Mouse (Mus musculus) limb, embryonic 13.5 days (tissue): ENCODE data around the gene Dppa4. TPM values are rescaled to one million over a fixed set of nuclear protein-coding genes. Genes with fewer than 3 reads are reported as not detected.

Experiments used
- ATAC-seq: fragments of 200-750 bp; cut with Nextera tagmentation; 2 replicates; pipeline ENCODE4 v1.8.0; 2017; ENCODE audit warnings: low read depth, moderate number of reproducible peaks, moderate TSS enrichment; ENCODE audit not compliant: low FRiP score
- H3K27ac ChIP-seq: fragments of 300-500 bp; sonication (generic); 2 replicates; pipeline ENCODE4 v1.5.1; 2015; ENCODE audit warnings: inconsistent platforms, mild to moderate bottlenecking, moderate library complexity
- H3K27me3 ChIP-seq: fragments of 300-500 bp; sonication (generic); 2 replicates; pipeline ENCODE4 v1.6.1; 2015; ENCODE audit warnings: mild to moderate bottlenecking, inconsistent platforms
- H3K36me3 ChIP-seq: fragments of 300-500 bp; sonication (generic); 2 replicates; pipeline ENCODE4 v1.6.1; 2015; ENCODE audit warnings: inconsistent platforms, mild to moderate bottlenecking, moderate library complexity
- H3K4me1 ChIP-seq: fragments of 300-500 bp; sonication (generic); 2 replicates; pipeline ENCODE4 v1.6.1; 2015; ENCODE audit warnings: inconsistent platforms
- H3K4me2 ChIP-seq: fragments of 300-500 bp; sonication (generic); replicated peaks from 2 replicates; pipeline ENCODE4 v1.6.1; 2015; ENCODE audit warnings: inconsistent platforms, mild to moderate bottlenecking, moderate library complexity
- H3K4me3 ChIP-seq: fragments of 300-500 bp; sonication (generic); 2 replicates; pipeline ENCODE4 v1.5.1; 2015; ENCODE audit warnings: moderate library complexity, mild to moderate bottlenecking, inconsistent platforms
- H3K9ac ChIP-seq: fragments of 300-500 bp; sonication (generic); 2 replicates; pipeline ENCODE4 v1.6.1; 2015; ENCODE audit warnings: mild to moderate bottlenecking, inconsistent platforms
- H3K9me3 ChIP-seq: fragments of 300-500 bp; sonication (generic); 2 replicates; pipeline ENCODE4 v1.6.1; 2016; ENCODE audit warnings: inconsistent platforms
- WGBS: fragments of 180-500 bp; shearing (Covaris S2); methylation state at CpG from one replicate; pipeline ENCODE4 v1.1.7; 2015; 5-methylcytosine and 5-hydroxymethylcytosine counted together
- polyA plus RNA-seq: library from polyadenylated mRNA; unstranded; fragments of >200 nt; fragmentation: Nextera tagmentation; extraction: Ambion mirVana; gene quantifications from 2 replicates; pipeline ENCODE4 v1.2.1, GENCODE M21; 2015

Dppa4 gene
- not detected in 2 replicates for polyA plus RNA-seq

GRCm38 (mm10) chr16:48283517-48283916 is at the start of gene Dppa4:
Gene Dppa4, plus strand, starts transcription at chr16:48283733.
- no peak for ATAC-seq
- WGBS = 80% methylated on average over 4 of the region's 4 CpGs
- no peaks in the 10 kb centered on the region for H3K9me3 ChIP-seq
- H3K9ac ChIP-seq = no peak within 1 kb of the TSS
- no peak within 1 kb of the TSS for H3K4me3 ChIP-seq
- H3K4me1 ChIP-seq = no peaks in the 10 kb centered on the region
- no peaks in the 10 kb centered on the region for H3K36me3 ChIP-seq
- no peak within 1 kb of the TSS for H3K27ac ChIP-seq
- H3K27me3 ChIP-seq = no peaks in the 10 kb centered on the region
- H3K4me2 ChIP-seq = no peak within 1 kb of the TSS

- Histone ChIP-seq H3K4me1 (no peaks in the 10 kb centered on the region), H3K36me3 (no peaks in the 10 kb centered on the region), H3K9ac (no peak overlapping the region), H3K27ac (no peak overlapping the region), H3K4me3 (no peak overlapping the region), H3K9me3 (no peaks in the 10 kb centered on the region), H3K27me3 (no peaks in the 10 kb centered on the region), H3K4me2 (no peak overlapping the region)
- 86% methylated on average over 1 of the region's 1 CpGs for WGBS
- no peak for ATAC-seq
Measured at GRCm38 (mm10) chr16:48234999-48235398, 48.5 kb upstream of the Dppa4 start.

GRCm38 (mm10) chr16:48237676-48238075 is 45.9 kb upstream of the Dppa4 start:
- 88% methylated on average over 7 of the region's 7 CpGs for WGBS
- Histone ChIP-seq H3K27ac (no peak overlapping the region), H3K36me3 (no peaks in the 10 kb centered on the region), H3K27me3 (no peaks in the 10 kb centered on the region), H3K4me1 (no peaks in the 10 kb centered on the region), H3K4me3 (no peak overlapping the region), H3K9me3 (no peaks in the 10 kb centered on the region), H3K9ac (no peak overlapping the region), H3K4me2 (no peak overlapping the region)
- no peak for ATAC-seq

- no peaks in the 10 kb centered on the region for H3K27me3 ChIP-seq
- no peaks in the 10 kb centered on the region for H3K36me3 ChIP-seq
- no peaks in the 10 kb centered on the region for H3K9me3 ChIP-seq
- H3K27ac ChIP-seq = no peak overlapping the region
- H3K9ac ChIP-seq = no peak overlapping the region
- no peak overlapping the region for H3K4me2 ChIP-seq
- WGBS = 81% methylated on average over 2 of the region's 2 CpGs
- no peaks in the 10 kb centered on the region for H3K4me1 ChIP-seq
- H3K4me3 ChIP-seq = no peak overlapping the region
- ATAC-seq = no peak
Measured at GRCm38 (mm10) chr16:48247044-48247661, 36.4 kb upstream of the Dppa4 start.

- H3K4me3 ChIP-seq = no peak overlapping the region
Measured at GRCm38 (mm10) chr16:48252824-48253223, 30.7 kb upstream of the Dppa4 start.

GRCm38 (mm10) chr16:48254584-48254983 is 28.9 kb upstream of the Dppa4 start:
- H3K36me3 ChIP-seq = no peaks in the 10 kb centered on the region
- H3K4me1 ChIP-seq = no peaks in the 10 kb centered on the region
- no peaks in the 10 kb centered on the region for H3K27me3 ChIP-seq
- H3K4me2 ChIP-seq = no peak overlapping the region
- no peak for ATAC-seq
- 93% methylated on average over 5 of the region's 5 CpGs for WGBS
- no peak overlapping the region for H3K4me3 ChIP-seq
- H3K27ac ChIP-seq = no peak overlapping the region
- 0 out of 2 replicates have a peak, but pooled peaks cover 4% of the 10 kb centered on the region for H3K9me3 ChIP-seq
- H3K9ac ChIP-seq = no peak overlapping the region

More at GRCm38 (mm10) chr16:48252824-48253223, 30.7 kb upstream of the Dppa4 start:
- no peaks in the 10 kb centered on the region for H3K36me3 ChIP-seq
- no peak overlapping the region for H3K9ac ChIP-seq
- no peak for ATAC-seq
- H3K4me2 ChIP-seq = no peak overlapping the region
- 0 out of 2 replicates have a peak, but pooled peaks cover 4% of the 10 kb centered on the region for H3K9me3 ChIP-seq
- no peaks in the 10 kb centered on the region for H3K27me3 ChIP-seq
- 69% methylated on average over 4 of the region's 4 CpGs for WGBS
- H3K27ac ChIP-seq = no peak overlapping the region
- no peaks in the 10 kb centered on the region for H3K4me1 ChIP-seq

GRCm38 (mm10) chr16:48259519-48259918 is 24.0 kb upstream of the Dppa4 start:
- no peak overlapping the region for H3K4me3 ChIP-seq
- no peak for ATAC-seq
- H3K9me3 ChIP-seq = 0 out of 2 replicates have a peak, but pooled peaks cover 4% of the 10 kb centered on the region
- no peaks in the 10 kb centered on the region for H3K4me1 ChIP-seq
- no peak overlapping the region for H3K27ac ChIP-seq
- H3K36me3 ChIP-seq = no peaks in the 10 kb centered on the region
- WGBS = 94% methylated on average over 4 of the region's 4 CpGs
- H3K27me3 ChIP-seq = no peaks in the 10 kb centered on the region
- no peak overlapping the region for H3K9ac ChIP-seq
- H3K4me2 ChIP-seq = no peak overlapping the region

GRCm38 (mm10) chr16:48262901-48263300 is 20.6 kb upstream of the Dppa4 start:
- no peaks in the 10 kb centered on the region for H3K36me3 ChIP-seq
- no peak for ATAC-seq
- H3K27me3 ChIP-seq = no peaks in the 10 kb centered on the region
- H3K27ac ChIP-seq = no peak overlapping the region
- H3K4me1 ChIP-seq = no peaks in the 10 kb centered on the region
- no peak overlapping the region for H3K4me3 ChIP-seq
- no peak overlapping the region for H3K9ac ChIP-seq
- H3K9me3 ChIP-seq = no peaks in the 10 kb centered on the region
- H3K4me2 ChIP-seq = no peak overlapping the region
- WGBS = 85% methylated on average over 1 of the region's 1 CpGs

GRCm38 (mm10) chr16:48265856-48266255 is 17.7 kb upstream of the Dppa4 start:
- H3K9me3 ChIP-seq = no peaks in the 10 kb centered on the region
- no peak for ATAC-seq
- WGBS = 84% methylated on average over 4 of the region's 4 CpGs
- no peaks in the 10 kb centered on the region for H3K4me1 ChIP-seq
- no peak overlapping the region for H3K4me2 ChIP-seq
- no peak overlapping the region for H3K4me3 ChIP-seq
- H3K36me3 ChIP-seq = no peaks in the 10 kb centered on the region
- H3K27me3 ChIP-seq = no peaks in the 10 kb centered on the region
- H3K27ac ChIP-seq = no peak overlapping the region
- H3K9ac ChIP-seq = no peak overlapping the region

GRCm38 (mm10) chr16:48276940-48277339 is 6.6 kb upstream of the Dppa4 start:
- no peak for ATAC-seq

GRCm38 (mm10) chr16:48280883-48281282 is 2.6 kb upstream of the Dppa4 start:
- H3K4me2 ChIP-seq = no peak overlapping the region
- H3K27me3 ChIP-seq = no peaks in the 10 kb centered on the region
- no peak overlapping the region for H3K4me3 ChIP-seq
- H3K36me3 ChIP-seq = no peaks in the 10 kb centered on the region
- H3K9ac ChIP-seq = no peak overlapping the region
- no peaks in the 10 kb centered on the region for H3K9me3 ChIP-seq
- no peak overlapping the region for H3K27ac ChIP-seq
- 87% methylated on average over 4 of the region's 4 CpGs for WGBS
- ATAC-seq = no peak
- no peaks in the 10 kb centered on the region for H3K4me1 ChIP-seq

More at GRCm38 (mm10) chr16:48276940-48277339, 6.6 kb upstream of the Dppa4 start:
- 0 out of 2 replicates have a peak, but pooled peaks cover 3% of the 10 kb centered on the region for H3K9me3 ChIP-seq
- no peak overlapping the region for H3K9ac ChIP-seq
- WGBS = 69% methylated on average over 4 of the region's 4 CpGs
- no peak overlapping the region for H3K4me2 ChIP-seq
- H3K4me1 ChIP-seq = no peaks in the 10 kb centered on the region
- no peaks in the 10 kb centered on the region for H3K36me3 ChIP-seq
- H3K4me3 ChIP-seq = no peak overlapping the region
- H3K27ac ChIP-seq = no peak overlapping the region
- no peaks in the 10 kb centered on the region for H3K27me3 ChIP-seq

GRCm38 (mm10) chr16:48282801-48283200 is 732 bp upstream of the Dppa4 start:
- Histone ChIP-seq H3K9me3 (no peaks in the 10 kb centered on the region), H3K9ac (no peak overlapping the region), H3K27ac (no peak overlapping the region), H3K4me1 (no peaks in the 10 kb centered on the region), H3K4me2 (no peak overlapping the region), H3K27me3 (no peaks in the 10 kb centered on the region), H3K36me3 (no peaks in the 10 kb centered on the region), H3K4me3 (no peak overlapping the region)
- 46% methylated on average over 1 of the region's 1 CpGs for WGBS
- no peak for ATAC-seq

- 93% methylated on average over 4 of the region's 4 CpGs for WGBS
- H3K9ac ChIP-seq = no peak overlapping the region
- no peaks in the 10 kb centered on the region for H3K9me3 ChIP-seq
- H3K4me1 ChIP-seq = no peaks in the 10 kb centered on the region
- H3K27me3 ChIP-seq = no peaks in the 10 kb centered on the region
- no peak for ATAC-seq
- no peak overlapping the region for H3K4me3 ChIP-seq
- H3K4me2 ChIP-seq = no peak overlapping the region
- no peak overlapping the region for H3K27ac ChIP-seq
- no peaks in the 10 kb centered on the region for H3K36me3 ChIP-seq
Measured at GRCm38 (mm10) chr16:48285517-48285916, 2.0 kb downstream of the Dppa4 start.
